Mouse (Mus musculus) small intestine, adult 2 months (tissue): ENCODE data around the gene Pou2f1. TPM values are rescaled to one million over a fixed set of nuclear protein-coding genes. Genes with fewer than 3 reads are reported as not detected.

Experiments
- H3K27ac ChIP-seq: fragments of 200-500 bp; 2 replicates; pipeline ENCODE4 v1.5.1; 2012; ENCODE audit warnings: low read depth, low read length, control low read depth, inconsistent platforms; ENCODE audit not compliant: insufficient read depth
- H3K27me3 ChIP-seq: fragments of 200-500 bp; 2 replicates; pipeline ENCODE4 v1.6.1; 2012; ENCODE audit warnings: mild to moderate bottlenecking, moderate library complexity, low read length, inconsistent platforms; ENCODE audit not compliant: control insufficient read depth, insufficient read depth
- H3K36me3 ChIP-seq: fragments of 200-500 bp; 2 replicates; pipeline ENCODE4 v1.6.1; 2012; ENCODE audit warnings: mild to moderate bottlenecking, low read length, control low read depth, inconsistent platforms; ENCODE audit not compliant: control insufficient read depth, insufficient read depth
- H3K4me1 ChIP-seq: fragments of 200-500 bp; 2 replicates; pipeline ENCODE4 v1.6.1; 2012; ENCODE audit warnings: low read length, inconsistent platforms, mixed read lengths; ENCODE audit not compliant: control insufficient read depth, insufficient read depth, insufficient read length
- H3K4me3 ChIP-seq: fragments of 200-500 bp; 2 replicates; pipeline ENCODE4 v1.5.1; 2012; ENCODE audit warnings: low read depth, mild to moderate bottlenecking, control low read depth, inconsistent platforms, low read length, moderate library complexity
- CTCF ChIP-seq: fragments of 200-500 bp; IDR thresholded peaks from 2 replicates; pipeline ENCODE4 v1.5.1; 2012; ENCODE audit warnings: low read depth, mild to moderate bottlenecking, control low read depth, inconsistent platforms, low read length, moderate library complexity, mixed read lengths; ENCODE audit not compliant: insufficient replicate concordance, insufficient read length; ENCODE audit errors: extremely low read depth
- POLR2A ChIP-seq: fragments of 200-500 bp; IDR thresholded peaks from 2 replicates; pipeline ENCODE4 v1.6.1; 2012; ENCODE audit warnings: low read depth, mild to moderate bottlenecking, control low read depth, inconsistent platforms, low read length, moderate library complexity
- WGBS: fragments of 180-500 bp; shearing (Covaris S2); methylation state at CpG from one replicate; pipeline ENCODE4 v1.1.7; 2018; 5-methylcytosine and 5-hydroxymethylcytosine counted together
- polyA plus RNA-seq: library from polyadenylated mRNA; depleted of rRNA; stranded (reverse); fragments of >200 nt; gene quantifications from 2 replicates; pipeline ENCODE4 v1.2.3, GENCODE M21; 2012

Pou2f1 gene
- polyA plus RNA-seq, 1 experiment, result 17.6 TPM

DNA sequence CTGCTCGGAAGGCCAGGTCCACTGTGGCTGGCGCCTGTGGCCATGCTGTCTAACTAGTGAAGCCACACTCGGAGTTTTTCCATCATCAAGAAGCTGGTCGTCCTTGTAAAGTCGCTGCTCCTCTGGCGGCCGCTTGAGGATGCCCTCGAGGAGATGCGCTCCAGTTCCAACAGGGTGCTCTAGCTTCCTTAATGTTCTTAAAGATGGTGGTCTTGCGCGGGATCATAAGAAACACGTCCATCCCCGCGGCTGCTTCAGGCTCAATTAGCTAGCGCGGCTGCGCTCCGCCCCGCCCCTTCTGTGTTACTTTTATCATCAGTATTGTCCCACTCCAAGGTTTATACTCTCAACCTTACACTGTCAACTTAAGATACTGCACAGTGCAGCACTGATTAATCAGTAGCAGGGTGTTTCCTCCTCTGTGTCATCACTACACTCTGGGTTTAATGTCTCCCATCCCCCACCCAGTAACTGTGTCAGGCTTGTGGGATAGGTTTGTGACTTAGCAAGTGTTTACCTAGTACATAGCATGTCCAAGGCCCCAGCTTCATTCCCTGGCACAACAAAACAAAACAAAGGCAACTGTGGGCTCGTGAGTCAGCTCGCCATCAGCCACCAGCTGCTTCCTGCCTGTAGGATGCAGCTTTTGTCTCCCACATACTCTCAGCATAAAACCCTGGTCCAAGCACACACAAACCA, 41.1 kb upstream of the Pou2f1 start:
- no peaks in the 10 kb centered on the region for H3K27me3 ChIP-seq
- H3K27ac ChIP-seq, result no peak overlapping the region
- no peak overlapping the region for H3K4me3 ChIP-seq
- TF ChIP-seq CTCF (no peak), POLR2A (no peak)
- peaks cover 7% of the 10 kb centered on the region; the same call in 1 of the 2 replicates for H3K4me1 ChIP-seq
- 62% methylated on average over 21 of the region's 21 CpGs for WGBS
- H3K36me3 ChIP-seq, result no peaks in the 10 kb centered on the region

DNA sequence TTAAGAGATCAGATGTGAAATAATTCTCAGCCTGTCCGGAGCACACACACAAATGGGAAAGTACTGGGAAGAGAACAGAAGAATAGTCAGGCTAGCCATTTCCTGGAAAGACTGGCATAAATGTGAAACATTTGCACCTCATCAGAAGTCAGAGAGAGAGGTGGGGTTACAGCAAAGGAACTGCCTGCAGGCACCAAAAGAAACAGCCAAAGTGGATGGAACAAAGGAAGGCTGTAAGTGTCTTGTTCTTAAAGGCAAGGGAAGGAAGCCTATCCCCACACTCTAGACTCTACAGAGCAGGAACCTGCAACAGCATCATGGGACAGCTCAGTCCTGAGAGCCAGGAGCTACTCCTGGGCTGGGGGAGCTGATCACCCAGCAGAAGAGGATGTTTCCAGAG, 39.0 kb upstream of the Pou2f1 start:
- Histone ChIP-seq H3K36me3 (no peaks in the 10 kb centered on the region), H3K4me1 (peaks cover 4% of the 10 kb centered on the region; the same call in 1 of the 2 replicates), H3K27ac (no peak overlapping the region), H3K4me3 (no peak overlapping the region), H3K27me3 (no peaks in the 10 kb centered on the region)
- TF ChIP-seq POLR2A (no peak), CTCF (no peak)
- WGBS, result 72% methylated on average over 1 of the region's 1 CpGs

DNA sequence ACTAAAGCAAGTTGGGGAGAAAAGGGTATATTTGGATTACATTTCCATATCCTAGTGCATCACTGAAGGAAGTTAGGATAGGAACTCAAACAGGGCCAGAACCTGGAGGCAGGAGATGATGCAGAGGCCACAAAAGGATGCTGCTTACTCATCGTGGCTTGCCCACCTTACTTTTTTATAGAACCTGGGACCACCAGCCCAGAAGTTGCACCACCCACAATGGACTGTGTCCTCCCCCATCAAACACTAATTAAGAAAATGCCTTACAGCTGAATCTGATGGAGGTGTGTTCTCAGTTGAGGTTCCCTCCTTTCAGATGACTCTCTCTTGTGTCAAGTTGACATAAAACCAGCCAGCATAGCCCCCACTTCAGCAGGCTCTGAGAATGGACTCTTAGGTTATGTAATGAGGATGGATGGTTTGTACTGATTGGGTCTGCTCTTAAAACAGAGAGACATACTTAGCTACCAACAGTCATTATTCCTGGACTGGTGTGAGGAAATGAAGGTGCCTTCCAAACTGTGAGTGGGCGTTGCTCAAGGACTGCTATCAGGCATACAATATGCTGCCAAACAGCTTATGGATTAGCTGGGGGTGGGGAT, 36.4 kb upstream of the Pou2f1 start:
- TF ChIP-seq CTCF, result no peak
- no peak for TF ChIP-seq POLR2A
- Histone ChIP-seq H3K27ac (no peak overlapping the region), H3K4me1 (peaks cover 4% of the 10 kb centered on the region; the same call in 1 of the 2 replicates), H3K4me3 (no peak overlapping the region), H3K27me3 (no peaks in the 10 kb centered on the region), H3K36me3 (no peaks in the 10 kb centered on the region)
- 83% methylated on average over 2 of the region's 2 CpGs for WGBS

DNA sequence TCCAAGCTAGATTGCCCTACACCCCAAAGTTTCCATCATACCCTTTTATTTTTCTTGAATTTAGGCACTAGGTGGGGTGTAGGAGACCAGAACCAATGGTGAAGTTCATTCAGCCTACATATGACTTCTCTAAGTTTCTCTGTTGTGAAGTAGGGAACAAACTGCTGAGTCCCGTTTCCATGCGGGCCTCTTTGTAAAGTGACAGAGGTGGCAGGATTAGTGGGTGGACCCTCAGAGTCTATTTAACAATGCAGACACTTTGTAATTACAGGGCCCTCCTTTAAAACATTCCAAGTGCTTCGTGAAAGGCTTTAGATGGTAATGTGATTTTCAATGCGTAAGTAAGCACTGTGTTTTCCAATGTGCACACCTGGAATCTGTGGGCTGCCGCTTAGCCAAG, 32.6 kb upstream of the Pou2f1 start:
- Histone ChIP-seq H3K36me3 (no peaks in the 10 kb centered on the region), H3K27me3 (no peaks in the 10 kb centered on the region), H3K27ac (no peak overlapping the region), H3K4me3 (no peak overlapping the region), H3K4me1 (no peaks in the 10 kb centered on the region)
- TF ChIP-seq CTCF, result no peak
- no peak for TF ChIP-seq POLR2A
- WGBS, result 74% methylated on average over 5 of the region's 5 CpGs

DNA sequence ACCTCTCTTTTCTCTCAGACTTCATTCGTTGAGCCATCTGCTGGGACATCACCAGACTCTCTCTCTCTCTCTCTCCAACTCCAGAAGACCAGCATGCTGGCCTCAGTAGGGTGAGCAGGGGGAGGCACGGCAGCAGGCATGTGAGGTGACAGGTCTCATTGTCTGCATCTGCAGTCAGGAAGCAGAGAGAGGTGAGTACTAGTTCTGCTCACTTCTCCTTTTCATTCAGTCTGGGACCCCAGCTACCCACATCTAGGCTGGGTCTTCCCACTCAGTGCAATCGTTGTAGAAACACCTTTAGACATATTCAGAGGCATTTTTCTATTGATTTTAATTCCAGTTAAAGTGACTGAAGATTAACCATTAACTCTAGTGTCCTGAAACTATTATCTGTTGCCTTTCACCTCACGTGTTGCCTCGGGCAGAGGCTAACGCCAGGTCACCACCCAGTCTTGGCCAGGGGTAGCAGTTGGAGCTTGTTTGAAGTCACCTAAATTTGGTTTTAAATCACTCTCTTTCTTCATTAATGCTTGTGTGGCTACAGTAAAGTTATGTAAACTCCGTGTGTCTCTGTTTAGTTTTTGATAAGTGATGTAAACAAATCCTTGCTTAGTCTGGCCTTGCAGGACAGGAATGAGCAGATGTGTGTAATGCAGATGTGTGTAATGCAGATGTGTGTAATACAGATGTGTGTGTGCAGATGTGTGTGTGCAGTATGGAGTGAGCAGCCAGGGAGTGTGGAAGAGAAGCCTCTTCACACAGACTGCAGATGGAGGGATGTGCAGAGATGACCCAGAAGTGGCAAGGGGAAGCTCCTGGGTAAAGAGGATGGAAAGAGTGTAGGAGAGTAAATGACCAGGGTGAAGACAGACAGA, 29.4 kb upstream of the Pou2f1 start:
- H3K27ac ChIP-seq, result no peak overlapping the region
- H3K4me3 ChIP-seq, result no peak overlapping the region
- no peaks in the 10 kb centered on the region for H3K27me3 ChIP-seq
- no peaks in the 10 kb centered on the region for H3K36me3 ChIP-seq
- WGBS, result 27% methylated on average over 7 of the region's 7 CpGs
- no peak for TF ChIP-seq POLR2A
- TF ChIP-seq CTCF, result no peak
- H3K4me1 ChIP-seq, result no peaks in the 10 kb centered on the region

DNA sequence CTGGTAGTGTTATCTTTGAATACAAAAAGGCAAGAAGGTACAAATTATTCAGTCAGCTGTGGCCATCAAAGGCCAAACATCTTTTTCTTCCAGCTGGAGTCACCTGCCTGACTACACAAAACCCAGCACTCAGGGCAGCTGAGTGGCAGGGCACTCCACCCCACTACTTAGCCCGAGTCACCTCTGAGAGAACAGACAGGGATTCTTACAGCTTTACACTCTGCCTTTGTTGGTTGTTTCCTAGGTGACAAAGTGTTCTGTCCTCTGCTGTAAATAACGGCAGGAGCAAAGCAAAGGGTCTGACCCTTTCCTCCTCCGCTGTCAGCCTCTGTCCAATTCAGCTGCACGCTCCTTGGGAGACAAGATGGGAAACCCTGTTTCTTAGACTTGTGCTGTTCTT, 21.5 kb upstream of the Pou2f1 start:
- H3K4me3 ChIP-seq, result no peak overlapping the region
- no peaks in the 10 kb centered on the region for H3K27me3 ChIP-seq
- 71% methylated on average over 4 of the region's 4 CpGs for WGBS
- H3K4me1 ChIP-seq, result no peaks in the 10 kb centered on the region
- TF ChIP-seq POLR2A (no peak), CTCF (no peak)
- H3K36me3 ChIP-seq, result no peaks in the 10 kb centered on the region
- no peak overlapping the region for H3K27ac ChIP-seq

DNA sequence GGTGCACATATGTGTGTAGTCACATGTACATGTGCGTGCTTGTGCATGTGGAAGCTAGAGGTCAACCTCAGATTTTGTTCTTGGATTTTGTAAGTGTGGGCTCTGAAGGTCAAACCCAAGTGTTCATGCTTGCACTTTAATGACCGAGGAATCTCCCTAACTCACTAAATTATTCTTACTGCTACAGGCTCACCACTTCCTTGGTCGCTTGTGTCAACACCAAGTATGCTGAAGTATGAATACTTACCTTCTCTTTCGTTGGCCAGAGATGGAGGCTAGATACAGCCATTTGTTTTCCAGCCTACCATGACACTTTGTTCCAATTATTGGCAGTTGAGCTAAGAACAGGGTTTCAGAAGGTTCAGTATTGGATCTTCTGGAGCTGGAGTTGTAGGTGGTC, 14.7 kb upstream of the Pou2f1 start:
- Histone ChIP-seq H3K4me3 (no peak overlapping the region), H3K4me1 (no peaks in the 10 kb centered on the region), H3K27me3 (no peaks in the 10 kb centered on the region), H3K27ac (no peak overlapping the region), H3K36me3 (no peaks in the 10 kb centered on the region)
- no peak for TF ChIP-seq POLR2A
- WGBS, result 85% methylated on average over 4 of the region's 4 CpGs
